Mouse (Mus musculus): Measurements from ENCODE around the gene Hsd17b12.

Gene Hsd17b12

DNA sequence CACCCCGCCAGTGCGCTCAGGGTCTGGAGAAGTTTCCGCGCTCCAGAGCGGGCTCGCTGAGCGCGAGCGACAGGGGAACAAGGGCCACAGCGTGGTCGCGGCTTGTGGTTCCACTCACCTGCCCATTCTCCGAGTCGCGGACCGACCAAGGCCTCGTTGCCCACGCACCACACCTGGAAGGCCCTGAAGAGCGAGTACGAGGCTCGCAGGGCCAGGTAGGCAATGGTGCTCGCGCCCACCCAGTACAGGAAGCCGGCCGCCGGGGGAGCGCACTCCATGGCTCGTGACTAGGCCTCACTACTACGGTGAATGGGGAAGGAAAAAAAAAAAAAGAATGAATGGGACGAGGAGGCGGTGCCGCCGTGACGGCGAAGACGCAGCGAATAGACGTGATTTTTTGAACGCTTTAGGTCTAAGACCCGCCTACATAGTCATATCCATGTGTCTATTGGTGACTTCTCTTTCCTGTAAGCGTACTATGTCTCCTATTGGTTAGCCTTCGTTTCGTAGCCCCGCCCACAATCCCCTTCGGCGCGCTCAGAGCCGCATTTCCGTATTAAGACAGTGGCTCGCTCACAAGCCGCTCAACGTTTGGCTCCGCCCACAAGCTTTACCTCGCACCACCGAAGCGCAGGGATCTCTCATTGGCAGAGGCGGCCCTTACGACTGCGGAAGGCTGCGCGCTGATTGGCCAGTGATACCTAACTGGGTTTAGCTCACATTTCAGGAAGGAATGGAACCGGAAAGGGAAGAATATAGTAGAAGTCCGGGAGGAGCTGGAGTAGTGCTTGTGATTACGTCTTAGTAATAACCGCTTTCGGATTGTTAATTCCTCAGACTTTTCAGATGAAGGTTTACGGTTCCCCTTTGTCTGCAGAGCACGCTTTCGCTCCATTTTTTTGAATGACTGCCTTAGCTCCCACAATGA lies at the start of gene Hsd17b12:
Gene Hsd17b12 (minus strand): TSS at position 373 of the 928 bp plus-strand sequence.
- in situ Hi-C loops (cut with MboI, MseI): loop anchor here in 1 of 2 experiments (10.0 kb wide), 1 partner anchor 277 kb away; the partner anchor contains the start of gene Api5

DNA sequence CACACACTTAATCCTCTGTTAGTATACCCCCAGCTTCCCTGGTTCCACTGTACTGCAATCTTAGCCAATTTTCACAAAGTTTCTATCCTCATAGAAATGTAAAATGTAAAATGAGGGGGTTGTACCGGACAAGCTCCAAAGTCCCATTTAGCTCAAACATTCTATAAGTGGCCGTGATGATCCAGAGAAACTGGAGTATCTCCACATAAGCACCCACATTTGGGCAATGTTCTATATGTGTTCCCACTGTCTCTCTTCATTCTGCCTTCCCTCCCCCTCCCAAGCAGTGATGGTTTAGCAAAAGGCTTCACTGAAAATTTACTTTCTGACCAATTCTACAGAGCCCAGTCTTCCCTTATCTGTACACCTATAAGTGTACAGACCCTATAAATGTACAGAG lies 27.1 kb upstream of the Hsd17b12 start:
- in situ Hi-C loops (cut with MboI, MseI): no loop called here

DNA sequence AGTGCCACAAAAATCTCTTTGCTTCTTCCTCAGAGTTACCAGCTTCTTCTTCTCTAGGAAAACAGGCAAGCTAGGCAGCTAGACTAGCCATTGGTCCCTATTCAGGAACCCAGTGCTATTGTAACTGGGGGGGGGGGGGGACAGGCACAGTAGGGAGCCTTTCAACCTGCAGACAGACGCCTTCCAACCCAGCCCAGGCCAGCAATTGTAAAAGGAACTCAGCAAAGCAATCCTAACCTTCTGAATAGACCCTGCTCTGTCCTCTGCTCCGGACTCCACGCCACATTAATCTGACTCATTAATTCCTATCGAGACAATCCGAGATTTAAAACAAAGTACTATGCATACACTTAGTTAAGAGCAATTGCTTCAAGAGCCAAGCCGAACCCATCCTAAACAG lies 26.4 kb upstream of the Hsd17b12 start:
- in situ Hi-C loops (cut with MboI, MseI): no loop called here

DNA sequence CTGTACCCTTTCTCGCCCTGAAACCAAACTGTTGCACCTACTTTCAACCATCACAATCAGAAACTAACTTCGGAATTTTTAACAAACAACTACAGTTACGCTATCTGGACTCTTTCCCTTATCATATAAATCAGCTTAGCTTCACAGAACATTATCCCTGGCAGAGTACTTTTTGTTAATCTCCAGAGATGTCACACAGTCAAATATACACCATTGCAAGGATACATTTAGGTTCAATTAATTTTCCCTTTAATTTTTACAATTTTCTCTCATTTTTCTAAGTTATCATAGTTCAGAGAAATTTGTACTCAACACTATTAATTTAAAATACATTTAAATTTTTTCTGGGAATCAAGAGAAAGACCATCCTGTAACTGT lies 21.3 kb upstream of the Hsd17b12 start:
- in situ Hi-C loops (cut with MboI, MseI): loop anchor here in 1 of 2 experiments (10.0 kb wide), 1 partner anchor 324 kb away; no protein-coding TSS in a partner anchor

DNA sequence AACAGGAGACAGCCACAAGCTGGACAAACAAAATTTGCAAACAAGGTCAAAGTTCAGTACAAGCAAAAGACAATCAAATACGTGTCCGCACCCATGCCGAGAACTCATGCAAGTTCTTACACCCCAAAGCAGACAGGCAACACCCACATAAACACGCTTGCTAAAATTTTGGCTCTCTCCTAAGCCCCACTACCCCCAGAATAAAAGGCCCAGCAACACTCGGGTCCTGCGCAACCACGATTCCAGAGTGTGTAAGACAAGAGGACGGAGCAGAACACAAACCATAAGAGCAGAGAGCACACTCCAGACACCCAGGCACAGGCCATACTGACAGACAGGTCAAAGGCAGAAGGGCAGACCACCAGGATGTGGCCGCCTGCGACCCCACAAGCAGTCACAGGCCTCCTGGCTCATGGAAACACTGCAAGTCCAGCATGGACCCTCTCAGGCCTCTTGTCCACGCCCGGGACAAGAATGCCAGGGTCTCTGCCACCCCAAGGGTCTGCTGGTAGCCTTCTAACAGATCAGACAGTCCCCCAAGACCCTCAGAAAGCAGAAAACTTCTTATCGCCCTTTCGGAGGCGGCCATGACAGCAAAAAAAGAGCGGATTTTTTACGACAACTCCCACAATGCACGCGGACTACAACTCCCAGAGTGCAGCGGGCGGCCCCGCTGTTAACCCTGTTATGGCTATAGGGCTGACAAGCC lies 20.7 kb upstream of the Hsd17b12 start:
- in situ Hi-C loops (cut with MboI, MseI): loop anchor here in 1 of 2 experiments (10.0 kb wide), 1 partner anchor 324 kb away; no protein-coding TSS in a partner anchor

DNA sequence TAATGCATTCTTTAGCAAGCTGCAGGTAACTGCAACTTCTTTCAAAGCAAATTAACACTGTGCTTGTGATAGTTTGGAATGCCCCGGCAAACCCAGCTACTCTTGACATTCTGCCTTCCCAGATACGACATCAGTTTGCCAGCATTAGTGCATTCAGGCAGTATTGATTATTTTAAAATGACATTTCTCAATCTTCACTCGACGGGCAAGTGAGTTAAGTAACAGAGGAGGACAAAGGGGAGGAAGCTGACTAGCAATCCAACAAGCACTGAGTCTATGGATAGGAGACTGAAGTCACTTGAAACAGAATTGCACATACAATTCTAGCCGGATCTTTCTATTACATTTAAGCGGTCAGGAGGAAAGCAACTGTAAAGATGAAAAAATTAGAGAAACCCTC lies 19.5 kb upstream of the Hsd17b12 start:
- in situ Hi-C loops (cut with MboI, MseI): loop anchor here in 1 of 2 experiments (10.0 kb wide), 1 partner anchor 322 kb away; no protein-coding TSS in a partner anchor

DNA sequence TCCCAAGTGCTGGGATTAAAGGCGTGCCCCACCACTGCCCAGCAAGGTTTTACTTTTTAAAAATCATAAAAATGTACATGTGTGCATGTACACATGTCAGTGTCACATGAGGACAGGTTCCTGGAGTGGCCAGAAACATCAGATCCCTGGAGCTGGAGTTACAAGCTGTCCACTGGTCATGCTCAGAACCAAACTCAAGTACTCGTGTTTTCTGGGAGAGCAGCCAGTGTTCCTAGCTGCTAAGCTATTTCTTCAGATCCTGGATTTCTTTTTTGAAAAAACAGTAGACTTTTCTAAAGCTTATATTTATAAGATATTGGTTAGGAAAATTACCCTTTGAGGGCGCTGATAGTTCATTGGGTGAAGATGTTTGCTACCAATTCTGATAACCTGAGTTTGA lies 18.6 kb upstream of the Hsd17b12 start:
- in situ Hi-C loops (cut with MboI, MseI): loop anchor here in 1 of 2 experiments (10.0 kb wide), 1 partner anchor 322 kb away; no protein-coding TSS in a partner anchor

DNA sequence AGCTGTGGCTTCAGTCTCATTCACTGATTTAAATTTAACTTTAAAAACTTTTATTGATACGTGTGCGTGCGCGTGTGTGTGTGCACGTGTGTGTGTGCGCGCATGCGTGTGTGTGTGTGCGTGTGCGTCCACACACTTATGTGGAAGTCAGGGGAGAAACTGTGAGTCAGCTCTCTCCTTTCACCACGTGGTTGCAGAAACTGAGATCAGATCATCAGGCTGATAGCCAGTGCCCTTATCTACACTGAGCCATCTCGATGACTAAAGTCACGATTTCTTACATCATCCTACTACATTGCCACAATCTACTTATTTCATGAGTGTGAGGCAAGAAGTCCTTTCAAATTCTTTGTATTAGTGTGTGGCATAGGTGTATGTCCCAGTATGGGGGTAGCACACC lies 15.8 kb upstream of the Hsd17b12 start:
- in situ Hi-C loops (cut with MboI, MseI): loop anchor here in 1 of 2 experiments (10.0 kb wide), 1 partner anchor 319 kb away; no protein-coding TSS in a partner anchor

DNA sequence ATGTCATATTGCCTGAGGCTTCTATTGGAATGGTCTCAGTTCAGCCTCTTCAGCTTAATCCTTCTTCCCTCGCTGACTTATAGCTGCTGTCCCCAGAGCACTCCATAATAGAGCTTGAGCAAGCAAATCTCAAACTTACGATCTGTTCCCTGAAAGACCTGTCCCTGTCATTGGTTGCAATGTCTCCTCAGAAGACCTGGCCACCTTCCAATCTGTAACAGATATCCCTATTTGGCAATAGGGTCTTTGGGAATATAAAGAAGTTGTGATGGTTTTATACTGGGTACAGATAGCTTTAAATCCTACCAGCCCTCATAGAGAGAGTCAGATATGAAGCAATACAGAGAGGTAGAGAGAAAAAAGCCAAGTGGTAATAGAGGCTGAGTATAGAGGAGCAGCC lies 5.4 kb upstream of the Hsd17b12 start:
- in situ Hi-C loops (cut with MboI, MseI): no loop called here

DNA sequence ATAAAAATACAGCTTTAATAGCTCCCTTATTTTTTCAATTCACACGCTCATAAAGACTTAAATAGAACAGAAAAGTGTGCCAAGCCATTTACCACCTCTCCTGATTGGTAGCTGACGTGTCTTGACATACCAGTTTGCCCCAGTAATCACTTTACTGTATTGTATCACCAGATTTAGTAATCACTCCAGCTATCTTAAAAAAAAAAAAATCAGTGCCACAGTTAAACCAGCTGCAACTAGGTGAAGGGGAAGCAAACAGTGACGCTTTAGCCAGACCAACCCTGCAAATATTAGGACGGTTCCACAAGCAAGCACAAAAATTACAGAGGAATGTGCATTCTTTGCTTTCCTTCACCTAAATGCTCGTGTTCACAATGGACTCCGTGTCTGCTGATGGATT lies 4.4 kb upstream of the Hsd17b12 start:
- in situ Hi-C loops (cut with MboI, MseI): no loop called here

DNA sequence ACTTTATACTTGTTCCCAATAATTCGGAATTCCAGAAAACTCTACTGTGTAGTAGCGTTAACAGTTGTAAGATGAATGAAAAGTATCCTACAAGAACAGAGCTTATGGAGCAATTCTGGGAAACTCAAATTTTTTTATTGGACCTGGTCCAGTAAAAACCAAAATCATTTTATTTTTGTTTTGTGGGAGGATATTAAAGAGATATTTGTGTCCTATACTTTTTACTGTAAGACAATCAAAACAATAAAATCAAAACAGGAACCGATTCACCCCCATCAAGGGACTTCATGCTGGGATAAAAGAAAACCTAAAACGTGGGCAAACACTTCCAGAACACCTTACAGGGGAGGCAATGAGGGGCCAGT lies 738 bp upstream of the Hsd17b12 start:
- in situ Hi-C loops (cut with MboI, MseI): loop anchor here in 1 of 2 experiments (10.0 kb wide), 1 partner anchor 276 kb away; the partner anchor contains the start of gene Api5

DNA sequence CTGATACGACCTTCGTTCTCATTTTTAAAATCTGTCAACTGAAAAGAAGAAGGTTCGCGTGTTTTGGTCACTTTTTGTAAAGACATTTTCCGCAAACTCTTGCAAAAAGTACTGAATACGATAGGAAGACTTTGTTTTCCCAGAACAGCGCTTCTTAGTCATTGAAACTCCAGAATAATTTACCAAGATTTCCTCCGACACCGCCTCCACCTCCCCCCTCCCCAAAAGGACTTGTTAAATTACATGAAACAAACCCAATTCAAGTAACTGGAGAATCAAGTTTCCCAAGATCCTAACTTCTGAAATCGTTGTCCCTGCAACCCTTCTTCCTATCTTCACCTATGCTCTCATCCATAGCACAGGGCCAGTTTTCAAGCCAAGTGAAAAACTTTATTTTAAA lies 713 bp downstream of the Hsd17b12 start:
- in situ Hi-C loops (cut with MboI, MseI): loop anchor here in 1 of 2 experiments (10.0 kb wide), 1 partner anchor 278 kb away; the partner anchor contains the start of gene Api5

DNA sequence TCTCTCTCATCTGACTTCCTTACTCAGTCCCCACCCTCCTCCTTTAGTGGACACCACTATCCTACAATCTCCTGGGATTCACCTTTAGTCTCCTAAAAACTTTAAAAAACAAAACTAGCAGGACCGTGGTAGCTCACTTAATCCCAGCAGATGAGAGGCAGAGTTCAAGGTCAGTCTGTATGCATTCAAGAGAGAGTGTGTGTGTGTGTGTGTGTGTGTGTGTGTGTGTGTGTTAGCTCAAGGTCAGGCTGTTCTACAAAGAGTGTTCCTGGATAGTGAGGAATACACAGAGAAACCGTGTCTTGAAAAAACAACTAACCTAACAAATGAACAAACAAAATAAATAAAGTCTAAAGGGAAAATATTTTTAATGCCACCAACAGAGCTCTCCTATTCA lies 12.6 kb downstream of the Hsd17b12 start:
- in situ Hi-C loops (cut with MboI, MseI): no loop called here

DNA sequence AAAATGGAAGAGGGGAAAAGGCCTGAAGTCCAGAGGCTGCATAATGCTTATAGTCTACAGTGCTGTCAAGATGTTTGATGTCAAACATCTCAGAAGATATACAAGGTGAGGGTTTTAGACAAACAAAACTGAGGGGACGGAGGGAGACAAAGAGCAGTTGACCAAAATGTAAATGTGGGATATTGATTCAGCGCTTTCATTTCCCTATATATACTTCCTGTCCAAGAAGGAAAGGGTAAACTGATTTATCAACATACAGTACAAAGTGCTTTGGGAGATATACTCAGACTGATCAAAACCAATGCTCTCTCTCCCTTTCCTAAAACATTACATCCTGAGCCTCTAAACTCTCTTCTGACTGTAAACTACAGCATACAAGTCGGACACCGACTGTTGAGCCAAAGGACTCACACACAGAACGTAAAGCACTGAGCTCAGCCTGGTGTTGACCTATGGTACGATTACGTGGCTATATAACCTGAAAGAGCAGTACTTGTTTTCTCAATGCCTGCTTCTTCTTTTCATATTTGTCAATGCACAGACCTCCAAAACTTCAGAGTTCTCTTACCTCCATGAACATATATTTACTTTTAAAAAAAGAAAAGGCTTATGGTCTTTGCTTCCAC lies 13.1 kb downstream of the Hsd17b12 start:
- in situ Hi-C loops (cut with MboI, MseI): no loop called here

DNA sequence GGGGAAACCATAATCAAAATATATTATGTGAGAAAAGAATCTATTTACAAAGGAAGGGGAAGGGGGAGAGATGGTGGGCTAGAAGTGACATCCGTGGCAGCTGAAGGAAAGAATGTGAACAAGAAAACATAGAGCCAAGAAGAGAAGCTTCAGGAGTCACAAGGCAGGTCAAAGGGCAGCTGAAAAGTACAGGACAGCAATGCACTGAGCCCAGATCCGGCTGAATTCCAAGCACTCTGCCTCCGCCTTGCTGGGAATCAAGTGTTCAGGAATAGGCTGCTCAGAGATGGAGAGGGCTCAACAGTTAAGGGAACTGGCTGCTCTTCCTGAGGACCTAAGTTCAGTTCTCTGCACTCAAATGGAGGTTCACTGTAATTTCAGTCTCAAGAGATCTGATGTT lies 16.5 kb downstream of the Hsd17b12 start:
- in situ Hi-C loops (cut with MboI, MseI): no loop called here

DNA sequence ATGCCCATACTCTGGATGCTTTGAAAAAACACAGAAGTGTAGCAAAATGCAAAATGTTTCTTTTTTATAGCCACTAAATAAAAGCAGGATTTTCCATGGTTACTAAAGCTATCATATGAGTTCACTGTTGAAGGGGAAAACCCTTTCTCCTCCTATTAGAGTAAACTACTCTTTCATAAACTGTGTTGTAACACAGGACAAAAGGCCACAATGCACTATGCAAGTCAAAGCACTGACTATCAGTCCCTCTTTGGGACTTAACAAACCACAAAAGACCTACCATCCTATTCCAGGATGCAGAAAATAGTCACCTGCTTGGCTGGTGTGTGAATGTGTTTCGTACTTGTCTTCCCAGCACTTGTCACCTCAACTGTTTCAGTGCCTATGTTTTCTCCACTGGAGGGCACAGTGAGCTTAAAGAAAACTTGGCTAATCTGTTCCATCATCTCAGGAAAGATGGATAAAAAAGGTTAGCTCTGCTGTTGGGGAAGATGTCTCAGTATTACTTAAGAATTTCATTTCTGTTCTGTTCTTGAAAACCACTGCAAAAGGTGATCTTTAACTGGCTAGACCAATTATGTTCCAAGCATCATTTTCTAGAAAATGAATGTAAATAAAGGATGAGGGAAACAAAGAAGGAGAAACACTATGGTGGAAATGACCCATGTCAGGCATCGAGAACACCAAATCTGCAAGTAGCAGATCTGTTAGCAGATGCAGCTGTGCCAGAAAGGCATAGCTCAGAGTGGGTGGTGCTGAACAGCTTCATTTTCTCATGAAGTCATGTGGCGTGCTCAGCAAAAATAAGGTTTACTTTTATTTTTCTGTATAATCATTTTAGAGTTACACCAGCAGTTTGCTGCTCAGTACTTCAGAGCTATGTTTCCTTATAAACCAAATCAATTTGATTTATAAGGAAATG lies 19.0 kb downstream of the Hsd17b12 start:
- in situ Hi-C loops (cut with MboI, MseI): loop anchor here in 1 of 2 experiments (5.0 kb wide), 1 partner anchor 86 kb away; no protein-coding TSS in a partner anchor

DNA sequence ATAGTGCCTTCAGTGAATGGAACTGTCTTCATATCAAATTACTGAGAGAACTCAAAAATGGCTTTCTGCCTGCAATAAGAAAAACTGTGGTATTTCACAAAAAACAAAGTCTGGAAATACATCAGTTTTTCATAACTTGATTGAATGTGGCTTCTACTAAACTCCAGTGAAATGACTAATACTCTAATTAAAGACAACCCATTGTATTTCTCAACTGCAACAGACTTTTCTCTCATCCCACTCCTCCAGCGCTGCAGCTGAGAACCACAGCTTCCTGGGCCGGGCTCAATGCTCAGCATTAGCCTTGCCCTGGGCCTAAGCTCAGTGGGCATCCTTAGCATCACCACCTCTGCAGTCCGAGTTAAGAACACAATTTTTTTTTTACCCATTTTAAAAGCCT lies 20.9 kb downstream of the Hsd17b12 start:
- in situ Hi-C loops (cut with MboI, MseI): loop anchor here in 1 of 2 experiments (5.0 kb wide), 1 partner anchor 85 kb away; no protein-coding TSS in a partner anchor

DNA sequence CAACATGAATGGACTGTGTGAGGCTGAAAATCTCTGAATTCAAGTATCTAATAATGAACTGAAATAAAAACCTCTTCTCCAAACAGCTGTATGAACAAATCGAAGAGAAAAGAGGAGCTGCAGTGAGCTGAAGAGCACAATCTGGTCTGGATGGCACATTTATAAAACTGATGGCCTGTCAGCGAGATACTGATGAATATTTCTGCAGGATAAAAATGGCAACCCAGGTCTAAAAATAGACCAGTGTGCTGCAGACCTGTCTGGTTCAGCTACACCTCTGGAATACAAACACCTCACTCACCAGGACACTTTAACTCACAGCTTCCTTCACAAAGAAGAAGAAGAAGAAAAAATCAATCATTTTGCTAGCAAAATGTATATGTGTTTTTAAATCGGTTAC lies 29.3 kb downstream of the Hsd17b12 start:
- in situ Hi-C loops (cut with MboI, MseI): no loop called here

DNA sequence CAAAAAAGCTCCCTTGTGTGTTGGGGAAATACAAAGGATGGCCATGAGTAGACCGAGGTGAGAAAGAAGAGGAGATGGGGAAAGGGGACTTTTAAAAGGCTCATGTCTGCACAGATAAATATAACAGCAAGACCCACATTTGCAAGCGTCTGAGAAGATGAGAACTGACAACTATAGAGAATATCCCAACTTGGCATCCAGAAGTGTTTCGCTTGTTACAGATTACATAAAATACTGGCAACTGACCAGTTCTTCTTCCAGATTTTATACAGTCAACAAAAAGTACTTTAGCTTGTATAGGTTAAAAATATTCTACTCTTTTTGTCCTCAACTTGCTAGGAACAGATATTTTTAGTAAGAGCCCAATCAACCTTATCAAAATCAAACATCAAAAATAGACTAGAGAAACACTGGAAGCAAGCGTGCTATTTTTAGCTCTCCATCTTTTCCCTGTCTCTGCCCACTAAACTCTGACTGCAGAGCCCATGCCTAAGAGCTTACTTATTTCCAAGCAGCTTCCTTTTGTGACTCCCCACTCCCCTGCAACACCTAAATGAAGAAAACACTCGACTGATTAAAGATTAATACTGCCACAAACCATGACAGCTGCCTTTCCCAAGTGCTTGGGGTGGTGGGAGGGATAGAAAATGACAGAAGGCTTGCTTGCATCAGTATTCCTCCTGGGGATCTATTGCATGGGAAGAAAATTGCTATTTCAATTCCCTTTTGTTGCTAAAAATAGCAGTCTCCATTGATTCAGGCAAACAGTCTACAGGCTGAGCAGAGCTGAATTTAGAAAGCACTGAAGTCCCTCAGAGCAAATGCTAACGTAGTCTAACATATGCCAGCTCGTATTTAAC lies 35.4 kb downstream of the Hsd17b12 start:
- in situ Hi-C loops (cut with MboI, MseI): no loop called here

All from T-helper 17 cell (primary cell).